8 mouse cellular contexts compared by ENCODE assay signal in genomic region chr15:79892213-79892541, GRCm38 (mm10). TPM values are rescaled to one million over a fixed set of nuclear protein-coding genes. Genes with fewer than 3 reads are reported as not detected.
A peak's percentile ranks its signal among the peaks of the same experiment; 100 is the strongest.
DNase-seq lines count a peak whose midpoint lies in the region; ATAC-seq lines count a peak whose summit lies in the region.

No protein-coding gene starts in this region.

- ATAC-seq in forebrain, embryonic 15.5 days (replicated peaks), result peak; percentile 72
- ATAC-seq in limb, embryonic 12.5 days (ENCODE audit: insufficient number of reproducible peaks, insufficient read depth, low FRiP score, low TSS enrichment, low read depth), result no peak
- no peak for ATAC-seq in midbrain, embryonic 11.5 days (ENCODE audit: low FRiP score)

- peak overlapping the region; percentile 53 for H3K4me2 ChIP-seq in forebrain, embryonic 15.5 days (replicated peaks)
- peak overlapping the region; percentile 70 for H3K4me2 ChIP-seq in limb, embryonic 12.5 days
- H3K4me2 ChIP-seq in midbrain, embryonic 11.5 days, result peak overlapping the region; percentile 55

- peak overlapping the region; percentile 12; the same call in 1 of the 2 replicates for H3K27ac ChIP-seq in forebrain, embryonic 15.5 days (replicated peaks)
- H3K27ac ChIP-seq in hindbrain, embryonic 10.5 days, result peak overlapping the region; percentile 76
- no peak overlapping the region for H3K27ac ChIP-seq in limb, embryonic 12.5 days
- H3K27ac ChIP-seq in midbrain, embryonic 11.5 days (ENCODE audit: low read depth, low read length), result no peak overlapping the region

- peak overlapping the region; percentile 40 for H3K9ac ChIP-seq in forebrain, embryonic 15.5 days (replicated peaks)
- peak overlapping the region; percentile 64 for H3K9ac ChIP-seq in limb, embryonic 12.5 days (replicated peaks)
- peak overlapping the region; percentile 64 for H3K9ac ChIP-seq in midbrain, embryonic 11.5 days (ENCODE audit: low read length)

- peak overlapping the region; percentile 37 for H3K4me3 ChIP-seq in forebrain, embryonic 15.5 days
- peak overlapping the region; percentile 52 for H3K4me3 ChIP-seq in hindbrain, embryonic 10.5 days
- H3K4me3 ChIP-seq in limb, embryonic 12.5 days (replicated peaks), result peak overlapping the region; percentile 51
- H3K4me3 ChIP-seq in midbrain, embryonic 11.5 days (ENCODE audit: low read depth, low read length), result peak overlapping the region; percentile 27

- H3K4me1 ChIP-seq in forebrain, embryonic 15.5 days, result peaks cover 12% of the 10 kb centered on the region
- H3K4me1 ChIP-seq in hindbrain, embryonic 10.5 days (replicated peaks), result peaks cover 16% of the 10 kb centered on the region
- peaks cover 9% of the 10 kb centered on the region; the same call in 1 of the 2 replicates for H3K4me1 ChIP-seq in limb, embryonic 12.5 days (replicated peaks)
- peaks cover 6% of the 10 kb centered on the region; the same call in 1 of the 2 replicates for H3K4me1 ChIP-seq in midbrain, embryonic 11.5 days (ENCODE audit: control insufficient read depth, insufficient read depth, low read length)

- 0 out of 2 replicates have a peak, but pooled peaks cover 3% of the 10 kb centered on the region for H3K27me3 ChIP-seq in forebrain, embryonic 15.5 days
- peaks cover 33% of the 10 kb centered on the region for H3K27me3 ChIP-seq in hindbrain, embryonic 10.5 days (ENCODE audit: insufficient read depth, poor library complexity, severe bottlenecking)
- H3K27me3 ChIP-seq in limb, embryonic 12.5 days, result peaks cover 42% of the 10 kb centered on the region
- H3K27me3 ChIP-seq in midbrain, embryonic 11.5 days (ENCODE audit: control insufficient read depth, insufficient read depth, low read length), result no peaks in the 10 kb centered on the region

- peak; percentile 59 for DNase-seq in MEL-GATA-1-ER (ENCODE audit: extremely low read depth, low read depth)
- peak; percentile 77 to 81 for DNase-seq in adrenal gland, postnatal 36 days
- peak; percentile 49 for DNase-seq in hindbrain, embryonic 10.5 days (ENCODE audit: low spot score)
- no peak for DNase-seq in midbrain, embryonic 11.5 days (ENCODE audit: low spot score, missing footprints)
- DNase-seq in spleen, postnatal 4 days (ENCODE audit: low spot score in 2 of 2), result peak; percentile 77 to 86
- DNase-seq in frontal cortex, adult 2 months (ENCODE audit: extremely low spot score in 1 of 2, low spot score in 1 of 2), result no peak

- no peaks in the 10 kb centered on the region for H3K36me3 ChIP-seq in forebrain, embryonic 15.5 days
- no peaks in the 10 kb centered on the region for H3K36me3 ChIP-seq in hindbrain, embryonic 10.5 days
- H3K36me3 ChIP-seq in limb, embryonic 12.5 days, result no peaks in the 10 kb centered on the region
- H3K36me3 ChIP-seq in midbrain, embryonic 11.5 days (ENCODE audit: control insufficient read depth, insufficient read depth, low read length), result no peaks in the 10 kb centered on the region

- no peaks in the 10 kb centered on the region for H3K9me3 ChIP-seq in forebrain, embryonic 15.5 days
- no peaks in the 10 kb centered on the region for H3K9me3 ChIP-seq in hindbrain, embryonic 10.5 days
- H3K9me3 ChIP-seq in limb, embryonic 12.5 days, result no peaks in the 10 kb centered on the region
- no peaks in the 10 kb centered on the region for H3K9me3 ChIP-seq in midbrain, embryonic 11.5 days (ENCODE audit: control insufficient read depth, low read length)

- 2% methylated on average over 12 of the region's 12 CpGs for WGBS in forebrain, embryonic 15.5 days
- 0% methylated on average over 12 of the region's 12 CpGs for WGBS in hindbrain, embryonic 10.5 days
- WGBS in limb, embryonic 12.5 days, result under 1% methylated on average over 12 of the region's 12 CpGs
- 1% methylated on average over 12 of the region's 12 CpGs for whole genome bisulfite sequencing in midbrain, embryonic 11.5 days

RNA-seq across cellular contexts. Expression of gene Apobec3, which starts 0.7 kb away (rescaled TPM):
- 10 to 100 TPM; 14.5 to 15.7 TPM for total RNA-seq in adrenal gland, postnatal 36 days (2021)
- 6.6 TPM in 2 replicates for polyA plus RNA-seq in forebrain, embryonic 15.5 days (2015; fragmentation: Nextera tagmentation; extraction: Ambion mirVana)
- polyA plus RNA-seq in hindbrain, embryonic 10.5 days (2016; fragmentation: Nextera tagmentation; extraction: Ambion mirVana), result 6.9 and 9.0 TPM in 2 replicates
- 11.0 and 11.8 TPM in 2 replicates for polyA plus RNA-seq in limb, embryonic 12.5 days (2016; fragmentation: Nextera tagmentation; extraction: Ambion mirVana)
- 5.5 and 6.0 TPM in 2 replicates for polyA plus RNA-seq in midbrain, embryonic 11.5 days (2014; fragmentation: Nextera tagmentation; extraction: Ambion mirVana)
- polyA plus RNA-seq in frontal cortex, adult 2 months (2012; rRNA removed), result 7.1 and 7.4 TPM in 2 replicates

RNA-seq across cellular contexts. Expression of gene Cbx6, which starts 57.7 kb away (rescaled TPM):
- total RNA-seq in adrenal gland, postnatal 36 days (2021), result 10 to 100 TPM; 55.8 to 57.4 TPM
- polyA plus RNA-seq in forebrain, embryonic 15.5 days (2015; fragmentation: Nextera tagmentation; extraction: Ambion mirVana), result 50.1 and 52.7 TPM in 2 replicates
- polyA plus RNA-seq in hindbrain, embryonic 10.5 days (2016; fragmentation: Nextera tagmentation; extraction: Ambion mirVana), result 20.7 and 26.1 TPM in 2 replicates
- 27.9 and 28.2 TPM in 2 replicates for polyA plus RNA-seq in limb, embryonic 12.5 days (2016; fragmentation: Nextera tagmentation; extraction: Ambion mirVana)
- 17.1 and 18.8 TPM in 2 replicates for polyA plus RNA-seq in midbrain, embryonic 11.5 days (2014; fragmentation: Nextera tagmentation; extraction: Ambion mirVana)
- polyA plus RNA-seq in frontal cortex, adult 2 months (2012; rRNA removed), result 257 and 263 TPM in 2 replicates

RNA-seq across cellular contexts. Expression of gene Npcd, which starts 58.1 kb away (rescaled TPM):
- 1 to 10 TPM; 1.1 to 2.2 TPM for total RNA-seq in adrenal gland, postnatal 36 days (2021)
- polyA plus RNA-seq in forebrain, embryonic 15.5 days (2015; fragmentation: Nextera tagmentation; extraction: Ambion mirVana), result 0.46 TPM in 1 of 2 replicates, not detected in the other
- polyA plus RNA-seq in hindbrain, embryonic 10.5 days (2016; fragmentation: Nextera tagmentation; extraction: Ambion mirVana), result 0.14 and 0.17 TPM in 2 replicates
- not detected in 2 replicates for polyA plus RNA-seq in limb, embryonic 12.5 days (2016; fragmentation: Nextera tagmentation; extraction: Ambion mirVana)
- 0.86 TPM in 1 of 2 replicates, not detected in the other for polyA plus RNA-seq in midbrain, embryonic 11.5 days (2014; fragmentation: Nextera tagmentation; extraction: Ambion mirVana)
- 2.9 and 4.8 TPM in 2 replicates for polyA plus RNA-seq in frontal cortex, adult 2 months (2012; rRNA removed)

Comparison
In these comparisons a context has a peak if more than half of its experiments do, and no peak if none do; other contexts are left out.
1. DNase-seq: peak in MEL-GATA-1-ER (single experiment), adrenal gland, postnatal 36 days (2 of 2), hindbrain, embryonic 10.5 days (single experiment) and spleen, postnatal 4 days (2 of 2); none in midbrain, embryonic 11.5 days (single experiment) and frontal cortex, adult 2 months (0 of 2).
2. H3K27ac ChIP-seq: peak in forebrain, embryonic 15.5 days (single experiment) and hindbrain, embryonic 10.5 days (single experiment); none in limb, embryonic 12.5 days (single experiment) and midbrain, embryonic 11.5 days (single experiment).
3. Peak in every context shown above with its lines, with median percentiles within 50 percentile points of each other: H3K4me2 ChIP-seq, H3K4me3 ChIP-seq and H3K9ac ChIP-seq.